Mouse (Mus musculus): Measurements from ENCODE around the gene Gmeb1. TPM values are rescaled to one million over a fixed set of nuclear protein-coding genes. Genes with fewer than 3 reads are reported as not detected.
A peak's percentile ranks its signal among the peaks of the same experiment; 100 is the strongest.

Gmeb1 gene
- polyA plus RNA-seq, 1 experiment: 16.9 TPM

GRCm38 (mm10) chr4:132211953-132212734, 49.3 kb downstream of the Gmeb1 start, which contains the start of gene Ythdf2:
Ythdf2 (minus strand) TSS chr4:132212303.
- Histone ChIP-seq H3K4me3 (replicated peaks; ENCODE audit: extremely low read depth, low read depth, low read length) (peak within 1 kb of the TSS; percentile 97), H3K4me1 (ENCODE audit: control insufficient read depth, insufficient read depth, low read length) (peaks cover 18% of the 10 kb centered on the region)
- DNase-seq: peak; percentile 95
- peak; percentile 71; the same call in 1 of the 2 replicates for TF ChIP-seq POLR2A (IDR thresholded peaks at IDR 0.05; ENCODE audit: borderline replicate concordance, extremely low read depth, low read depth, low read length)
- TF ChIP-seq CTCF (IDR thresholded peaks at IDR 0.05; ENCODE audit: insufficient read depth, low read length): peak; percentile 54
- 1% methylated on average over 78 of the region's 78 CpGs for WGBS

GRCm38 (mm10) chr4:132211091-132211942, 50.1 kb downstream of the Gmeb1 start:
- TF ChIP-seq POLR2A (IDR thresholded peaks at IDR 0.05; ENCODE audit: borderline replicate concordance, extremely low read depth, low read depth, low read length) (no peak), CTCF (IDR thresholded peaks at IDR 0.05; ENCODE audit: insufficient read depth, low read length) (no peak)
- DNase-seq: peak; percentile 40
- under 1% methylated on average over 80 of the region's 89 CpGs for WGBS
- peaks cover 18% of the 10 kb centered on the region for H3K4me1 ChIP-seq (ENCODE audit: control insufficient read depth, insufficient read depth, low read length)
- H3K4me3 ChIP-seq (replicated peaks; ENCODE audit: extremely low read depth, low read depth, low read length): peak overlapping the region; percentile 97

GRCm38 (mm10) chr4:132210325-132210724, 51.1 kb downstream of the Gmeb1 start:
- WGBS: 3% methylated on average over 2 of the region's 2 CpGs

GRCm38 (mm10) chr4:132209299-132209698, 52.1 kb downstream of the Gmeb1 start:
- WGBS: 65% methylated on average over 2 of the region's 2 CpGs

More at GRCm38 (mm10) chr4:132210325-132210724, 51.1 kb downstream of the Gmeb1 start:
- peaks cover 21% of the 10 kb centered on the region for H3K4me1 ChIP-seq (ENCODE audit: control insufficient read depth, insufficient read depth, low read length)
- H3K4me3 ChIP-seq (replicated peaks; ENCODE audit: extremely low read depth, low read depth, low read length): peak overlapping the region; percentile 47
- TF ChIP-seq CTCF (IDR thresholded peaks at IDR 0.05; ENCODE audit: insufficient read depth, low read length): no peak
- TF ChIP-seq POLR2A (IDR thresholded peaks at IDR 0.05; ENCODE audit: borderline replicate concordance, extremely low read depth, low read depth, low read length): no peak
- DNase-seq: no peak

GRCm38 (mm10) chr4:132207280-132207679, 54.1 kb downstream of the Gmeb1 start:
- no peak overlapping the region for H3K4me3 ChIP-seq (replicated peaks; ENCODE audit: extremely low read depth, low read depth, low read length)
- WGBS: 64% methylated on average over 4 of the region's 4 CpGs

More at GRCm38 (mm10) chr4:132209299-132209698, 52.1 kb downstream of the Gmeb1 start:
- Histone ChIP-seq H3K4me1 (ENCODE audit: control insufficient read depth, insufficient read depth, low read length) (peaks cover 21% of the 10 kb centered on the region), H3K4me3 (replicated peaks; ENCODE audit: extremely low read depth, low read depth, low read length) (no peak overlapping the region)
- no peak for DNase-seq
- TF ChIP-seq POLR2A (IDR thresholded peaks at IDR 0.05; ENCODE audit: borderline replicate concordance, extremely low read depth, low read depth, low read length) (no peak), CTCF (IDR thresholded peaks at IDR 0.05; ENCODE audit: insufficient read depth, low read length) (no peak)

GRCm38 (mm10) chr4:132198771-132199170, 62.6 kb downstream of the Gmeb1 start:
- peaks cover 28% of the 10 kb centered on the region for H3K4me1 ChIP-seq (ENCODE audit: control insufficient read depth, insufficient read depth, low read length)
- TF ChIP-seq POLR2A (IDR thresholded peaks at IDR 0.05; ENCODE audit: borderline replicate concordance, extremely low read depth, low read depth, low read length) (no peak), CTCF (IDR thresholded peaks at IDR 0.05; ENCODE audit: insufficient read depth, low read length) (no peak)
- no peak for DNase-seq
- no peak overlapping the region for H3K4me3 ChIP-seq (replicated peaks; ENCODE audit: extremely low read depth, low read depth, low read length)

More at GRCm38 (mm10) chr4:132207280-132207679, 54.1 kb downstream of the Gmeb1 start:
- no peak for DNase-seq
- no peak for TF ChIP-seq CTCF (IDR thresholded peaks at IDR 0.05; ENCODE audit: insufficient read depth, low read length)
- peaks cover 23% of the 10 kb centered on the region for H3K4me1 ChIP-seq (ENCODE audit: control insufficient read depth, insufficient read depth, low read length)

GRCm38 (mm10) chr4:132198285-132198712, 63.1 kb downstream of the Gmeb1 start:
- H3K4me1 ChIP-seq (ENCODE audit: control insufficient read depth, insufficient read depth, low read length): peaks cover 28% of the 10 kb centered on the region
- peak; percentile 31 for DNase-seq
- 23% methylated on average over 4 of the region's 4 CpGs for WGBS

GRCm38 (mm10) chr4:132194975-132195374, 66.4 kb downstream of the Gmeb1 start:
- whole genome bisulfite sequencing: 56% methylated on average over 3 of the region's 3 CpGs
- Histone ChIP-seq H3K4me1 (ENCODE audit: control insufficient read depth, insufficient read depth, low read length) (peaks cover 19% of the 10 kb centered on the region), H3K4me3 (replicated peaks; ENCODE audit: extremely low read depth, low read depth, low read length) (no peak overlapping the region)
- no peak for TF ChIP-seq CTCF (IDR thresholded peaks at IDR 0.05; ENCODE audit: insufficient read depth, low read length)
- DNase-seq: no peak

More at GRCm38 (mm10) chr4:132198285-132198712, 63.1 kb downstream of the Gmeb1 start:
- no peak overlapping the region for H3K4me3 ChIP-seq (replicated peaks; ENCODE audit: extremely low read depth, low read depth, low read length)
- TF ChIP-seq POLR2A (IDR thresholded peaks at IDR 0.05; ENCODE audit: borderline replicate concordance, extremely low read depth, low read depth, low read length) (no peak), CTCF (IDR thresholded peaks at IDR 0.05; ENCODE audit: insufficient read depth, low read length) (no peak)

- 85% methylated on average over 6 of the region's 6 CpGs for WGBS
- TF ChIP-seq POLR2A (IDR thresholded peaks at IDR 0.05; ENCODE audit: borderline replicate concordance, extremely low read depth, low read depth, low read length) (no peak), CTCF (IDR thresholded peaks at IDR 0.05; ENCODE audit: insufficient read depth, low read length) (no peak)
- Histone ChIP-seq H3K4me3 (replicated peaks; ENCODE audit: extremely low read depth, low read depth, low read length) (no peak overlapping the region), H3K4me1 (ENCODE audit: control insufficient read depth, insufficient read depth, low read length) (peaks cover 20% of the 10 kb centered on the region)
- no peak for DNase-seq
Measured at GRCm38 (mm10) chr4:132194373-132194772, 67.0 kb downstream of the Gmeb1 start.

Measured in lung, adult 2 months (tissue).